Mouse (Mus musculus): Measurements from ENCODE around the gene Gosr1.
"Not testable (repeated sequence)": the region's sequence is repeated elsewhere in the genome, so short reads cannot be mapped to it uniquely, and the experiment has no call there.

The Gosr1 gene

GRCm38 (mm10) chr11:76734560-76734959, 28.8 kb downstream of the Gosr1 start:
- DNase-seq (ENCODE audit: low spot score), result no peak

DNA sequence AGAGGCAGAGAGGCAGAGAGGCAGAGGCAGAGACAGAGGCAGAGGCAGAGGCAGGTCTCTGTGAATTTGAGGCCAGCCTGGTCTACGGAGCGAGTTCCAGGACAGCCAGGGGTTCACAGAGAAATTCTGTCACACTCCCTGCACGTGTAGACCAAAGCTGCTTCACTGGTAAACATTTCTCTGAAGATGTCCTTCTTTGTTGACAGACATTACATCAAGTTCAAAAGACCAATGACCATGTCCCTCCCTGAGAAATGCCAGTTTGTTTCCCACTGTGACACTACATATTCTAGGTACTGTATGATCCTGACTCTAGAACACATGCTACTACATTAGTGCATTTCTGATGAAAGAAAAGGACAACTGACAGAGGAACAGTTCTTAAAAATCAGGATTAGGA, 32.7 kb downstream of the Gosr1 start:
- no peak for DNase-seq (ENCODE audit: low spot score)

DNA sequence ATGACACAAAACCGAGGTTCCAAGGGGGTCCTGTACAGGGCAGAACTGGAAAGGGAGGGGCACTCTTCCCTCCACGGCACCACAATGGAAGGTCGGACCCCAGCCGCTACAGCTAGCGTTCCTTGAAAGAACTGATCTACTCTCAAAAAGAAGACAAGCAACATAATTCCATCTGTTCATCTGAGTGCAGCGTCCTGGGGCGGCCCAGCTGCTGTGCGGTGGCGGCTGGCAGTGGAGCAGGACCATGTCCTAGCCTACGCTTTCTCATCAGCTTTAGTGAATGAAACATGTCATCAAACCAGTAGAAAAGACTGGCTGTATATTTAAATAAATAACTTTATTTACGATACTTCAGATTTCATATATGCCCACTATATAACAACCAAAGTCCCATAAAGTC, 35.3 kb downstream of the Gosr1 start:
- DNase-seq (ENCODE audit: low spot score), result no peak

DNA sequence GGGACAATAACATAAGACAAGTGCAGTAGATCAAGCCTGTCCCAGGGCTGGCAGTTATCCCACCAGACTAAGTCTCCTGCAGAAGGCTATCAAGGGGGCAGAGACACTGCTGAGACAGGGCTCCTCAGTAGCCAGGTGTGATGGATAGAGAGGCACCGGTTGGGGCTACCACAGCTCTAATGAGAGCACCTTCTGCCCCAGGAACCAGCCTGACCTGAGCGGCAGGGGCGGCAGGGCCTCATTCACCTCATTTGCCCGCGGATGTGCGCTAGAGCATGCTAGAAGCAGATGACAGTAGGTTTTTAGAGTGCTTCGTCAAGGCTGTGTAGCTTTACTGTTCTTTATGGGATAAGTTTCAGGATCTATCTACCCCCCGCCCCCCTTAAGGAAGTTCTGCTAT, 39.5 kb downstream of the Gosr1 start:
- no peak for DNase-seq (ENCODE audit: low spot score)

- no peak for DNase-seq (ENCODE audit: low spot score)
Measured at GRCm38 (mm10) chr11:76717000-76717399, 46.4 kb downstream of the Gosr1 start.

DNA sequence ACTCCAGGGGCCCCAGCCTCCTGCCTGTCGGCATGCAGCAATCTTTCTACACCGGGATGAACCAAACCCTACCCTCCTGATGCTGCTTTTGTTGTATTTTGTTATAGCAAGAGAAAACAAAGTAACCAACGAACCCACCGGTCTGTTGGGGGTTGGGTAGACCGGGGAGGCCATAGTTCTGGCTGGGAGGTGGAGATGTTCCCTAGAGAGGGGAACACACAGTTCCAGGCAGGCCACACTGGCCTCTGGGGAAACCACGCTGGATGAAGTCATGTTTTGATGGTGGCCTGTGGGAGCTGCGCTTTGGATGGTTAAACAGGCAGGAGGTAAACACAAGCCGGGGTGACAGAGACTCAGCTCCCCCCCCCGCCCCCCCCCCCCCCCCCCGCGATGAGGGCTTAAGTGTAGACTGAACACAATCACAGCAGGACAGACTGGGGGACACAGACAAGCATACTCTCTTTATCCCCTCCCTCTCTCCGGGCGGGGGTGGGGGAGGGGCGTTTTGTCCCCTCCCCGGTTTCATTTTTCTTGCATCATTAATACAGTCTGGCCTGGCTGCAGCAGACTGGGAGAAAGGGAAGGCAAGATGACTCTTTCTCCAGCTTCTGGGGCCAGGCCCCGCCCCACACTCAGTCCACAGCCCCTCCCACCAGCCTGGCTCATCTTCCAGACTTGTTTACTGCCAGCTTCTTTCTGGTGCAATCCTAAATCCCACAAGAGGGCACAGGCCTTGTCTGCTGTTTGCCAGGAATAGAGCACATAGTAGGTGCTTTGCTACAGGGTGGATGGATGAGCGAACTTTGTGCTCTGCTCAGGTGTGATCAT, 53.5 kb downstream of the Gosr1 start:
- peak; percentile 30 for DNase-seq (ENCODE audit: low spot score)

DNA sequence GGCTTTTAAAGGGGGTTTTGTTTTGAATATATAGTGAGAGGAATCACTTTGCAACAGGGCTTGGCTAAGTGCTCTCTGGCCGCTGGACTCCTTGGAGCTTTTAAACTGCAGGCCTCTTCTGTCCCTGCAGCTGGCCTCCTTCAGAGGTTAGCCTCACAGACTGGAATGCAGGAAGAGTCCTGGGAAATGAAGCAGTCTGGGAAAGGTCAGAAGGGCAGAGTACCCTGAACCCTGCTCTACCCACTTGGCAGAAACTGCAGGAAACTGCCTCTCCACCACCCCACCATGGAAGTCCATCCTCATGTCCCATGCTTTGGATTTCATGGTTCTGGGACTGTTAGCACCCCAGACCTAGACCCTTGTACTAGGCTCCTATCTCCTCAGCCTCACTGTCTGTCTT, 54.5 kb downstream of the Gosr1 start:
- DNase-seq (ENCODE audit: low spot score), result no peak

GRCm38 (mm10) chr11:76708066-76708465, 55.3 kb downstream of the Gosr1 start:
- no peak for DNase-seq (ENCODE audit: low spot score)

- DNase-seq (ENCODE audit: low spot score), result no peak
Measured at GRCm38 (mm10) chr11:76707656-76708055, 55.7 kb downstream of the Gosr1 start.

DNA sequence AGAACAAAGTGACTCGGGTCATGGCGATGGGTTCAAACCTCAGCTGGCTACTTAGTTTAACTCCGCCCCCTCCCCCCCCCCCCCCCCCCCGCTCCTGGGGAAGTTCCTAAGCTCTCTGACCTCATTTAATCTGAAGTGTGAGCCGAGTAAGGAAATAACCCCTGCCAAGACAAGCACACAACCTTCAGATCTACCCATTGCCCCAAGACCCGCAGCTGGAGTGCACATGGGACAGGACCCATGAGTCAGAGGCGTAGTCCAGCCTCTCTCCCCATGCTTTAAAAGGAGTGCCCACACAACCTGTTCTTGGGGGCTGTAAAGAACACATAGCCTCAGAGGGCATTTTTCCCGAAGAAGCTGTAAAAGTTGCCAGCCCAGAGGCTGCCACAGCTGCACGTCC, 63.8 kb downstream of the Gosr1 start:
- DNase-seq (ENCODE audit: low spot score), result no peak

DNA sequence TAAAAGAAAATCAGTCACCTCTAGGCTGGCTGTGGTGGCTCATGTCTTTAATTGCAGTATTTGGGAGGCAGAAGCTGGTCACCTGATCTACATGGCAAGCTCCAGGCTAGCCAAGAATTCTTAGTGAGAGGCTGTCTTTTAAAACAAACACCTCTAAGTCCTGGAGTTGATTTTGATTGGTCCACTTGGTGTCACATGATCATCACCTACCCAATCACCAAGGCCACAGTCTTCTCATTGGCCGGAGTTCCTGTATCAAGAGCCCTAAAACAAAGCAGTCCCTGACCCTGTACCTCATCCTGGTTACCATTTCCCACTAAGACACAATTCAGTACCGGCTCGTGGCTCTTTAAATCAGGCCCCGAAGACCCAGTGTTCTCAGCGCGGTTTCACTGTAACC, 67.6 kb downstream of the Gosr1 start:
- no peak for DNase-seq (ENCODE audit: low spot score)

DNA sequence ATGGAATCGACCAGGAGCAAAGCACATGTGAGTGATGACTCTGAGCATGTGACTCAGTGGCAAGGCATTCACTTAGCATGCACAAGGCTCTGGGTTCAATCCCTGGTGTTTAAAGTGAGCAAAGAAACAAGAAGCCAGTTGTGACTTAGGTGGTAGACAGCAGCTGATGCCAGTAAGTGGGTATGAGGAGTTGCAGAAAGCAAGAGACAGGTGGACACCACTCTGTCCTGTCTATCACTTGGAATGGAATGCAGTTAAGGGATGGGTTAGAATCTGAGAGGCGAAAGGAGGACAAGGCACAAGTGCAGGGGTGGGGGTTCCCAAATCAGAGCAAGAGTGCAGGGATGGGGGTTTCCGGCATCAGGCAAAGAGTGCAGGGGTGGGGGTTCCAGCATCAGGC, 71.3 kb downstream of the Gosr1 start:
- DNase-seq (ENCODE audit: low spot score), result no peak

GRCm38 (mm10) chr11:76685604-76686003, 77.8 kb downstream of the Gosr1 start:
- no peak for DNase-seq (ENCODE audit: low spot score)

DNA sequence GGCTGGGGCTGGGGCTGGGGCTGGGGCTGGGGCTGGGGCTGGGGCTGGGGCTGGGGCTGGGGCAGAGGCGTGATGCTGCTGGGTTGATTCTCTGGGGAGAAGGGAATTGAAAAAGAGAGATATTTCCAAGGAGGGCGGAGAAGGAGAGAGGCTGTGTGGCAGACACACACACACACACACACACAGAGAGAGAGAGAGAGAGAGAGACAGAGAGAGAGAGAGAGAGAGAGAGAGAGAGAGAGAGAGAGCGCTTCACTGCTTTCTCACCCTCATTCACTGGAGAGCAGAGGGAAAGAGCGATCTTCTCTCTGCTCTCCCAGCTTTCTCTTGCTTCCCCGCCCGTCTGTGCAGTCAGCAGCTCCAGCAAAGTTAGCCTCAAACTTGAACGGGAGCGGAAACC, 83.9 kb downstream of the Gosr1 start, which contains the start of gene Trarg1:
Gene Trarg1 (plus strand): TSS at position 301 of the 400 bp plus-strand sequence.
- not testable (repeated sequence) for DNase-seq (ENCODE audit: low spot score)
